Mouse (Mus musculus) intestine, embryonic 14.5 days (tissue): ENCODE results near the gene Gm48552. TPM values are rescaled to one million over a fixed set of nuclear protein-coding genes. Genes with fewer than 3 reads are reported as not detected.
A peak's percentile ranks its signal among the peaks of the same experiment; 100 is the strongest.

Experiments
- ATAC-seq: fragments of 200-750 bp; cut with Nextera tagmentation; replicated peaks from 2 replicates; pipeline ENCODE4 v1.8.0; 2017; ENCODE audit warnings: low read depth, moderate number of reproducible peaks, moderate TSS enrichment, moderate library complexity; ENCODE audit not compliant: low FRiP score, low TSS enrichment
- DNase-seq: peaks from one replicate; pipeline ENCODE4 v3.0.0-alpha.2; 2018; ENCODE audit warnings: low spot score
- H3K27ac ChIP-seq: fragments of 300-500 bp; sonication (generic); 2 replicates; pipeline ENCODE4 v1.5.1; 2014; ENCODE audit warnings: low read depth, mild to moderate bottlenecking, control low read depth
- H3K27me3 ChIP-seq: fragments of 300-500 bp; sonication (generic); replicated peaks from 2 replicates; pipeline ENCODE4 v1.6.1; 2014; ENCODE audit warnings: low read length, control low read depth; ENCODE audit not compliant: control insufficient read depth, insufficient read depth
- H3K36me3 ChIP-seq: fragments of 300-500 bp; sonication (generic); 2 replicates; pipeline ENCODE4 v1.6.1; 2014; ENCODE audit warnings: low read length, control low read depth; ENCODE audit not compliant: control insufficient read depth, insufficient read depth
- H3K4me1 ChIP-seq: fragments of 300-500 bp; sonication (generic); replicated peaks from 2 replicates; pipeline ENCODE4 v1.6.1; 2014; ENCODE audit warnings: low read length, control low read depth, mixed read lengths; ENCODE audit not compliant: control insufficient read depth, insufficient read depth
- H3K4me2 ChIP-seq: fragments of 300-500 bp; sonication (generic); 2 replicates; pipeline ENCODE4 v1.6.1; 2014; ENCODE audit warnings: low read length
- H3K4me3 ChIP-seq: fragments of 300-500 bp; sonication (generic); 2 replicates; pipeline ENCODE4 v1.5.1; 2014; ENCODE audit warnings: low read depth, low read length, control low read depth, mixed read lengths
- H3K9ac ChIP-seq: fragments of 300-500 bp; sonication (generic); 2 replicates; pipeline ENCODE4 v1.6.1; 2014; ENCODE audit warnings: mild to moderate bottlenecking, low read length
- H3K9me3 ChIP-seq: fragments of 300-500 bp; sonication (generic); 2 replicates; pipeline ENCODE4 v1.6.1; 2016; ENCODE audit warnings: low read length, control low read depth; ENCODE audit not compliant: control insufficient read depth
- WGBS: fragments of 180-500 bp; shearing (Covaris S2); extraction: QIAGEN DNeasy Blood & Tissue Kit; methylation state at CpG from one replicate; pipeline ENCODE4 v1.1.7; 2014; 5-methylcytosine and 5-hydroxymethylcytosine counted together
- polyA plus RNA-seq: library from polyadenylated mRNA; unstranded; fragments of >200 nt; fragmentation: Nextera tagmentation; extraction: Ambion mirVana; gene quantifications from 2 replicates; pipeline ENCODE4 v1.2.1, GENCODE M21; 2014

Gm48552 gene
- polyA plus RNA-seq, 1 experiment from 2014 or later: 0.37 TPM

DNA sequence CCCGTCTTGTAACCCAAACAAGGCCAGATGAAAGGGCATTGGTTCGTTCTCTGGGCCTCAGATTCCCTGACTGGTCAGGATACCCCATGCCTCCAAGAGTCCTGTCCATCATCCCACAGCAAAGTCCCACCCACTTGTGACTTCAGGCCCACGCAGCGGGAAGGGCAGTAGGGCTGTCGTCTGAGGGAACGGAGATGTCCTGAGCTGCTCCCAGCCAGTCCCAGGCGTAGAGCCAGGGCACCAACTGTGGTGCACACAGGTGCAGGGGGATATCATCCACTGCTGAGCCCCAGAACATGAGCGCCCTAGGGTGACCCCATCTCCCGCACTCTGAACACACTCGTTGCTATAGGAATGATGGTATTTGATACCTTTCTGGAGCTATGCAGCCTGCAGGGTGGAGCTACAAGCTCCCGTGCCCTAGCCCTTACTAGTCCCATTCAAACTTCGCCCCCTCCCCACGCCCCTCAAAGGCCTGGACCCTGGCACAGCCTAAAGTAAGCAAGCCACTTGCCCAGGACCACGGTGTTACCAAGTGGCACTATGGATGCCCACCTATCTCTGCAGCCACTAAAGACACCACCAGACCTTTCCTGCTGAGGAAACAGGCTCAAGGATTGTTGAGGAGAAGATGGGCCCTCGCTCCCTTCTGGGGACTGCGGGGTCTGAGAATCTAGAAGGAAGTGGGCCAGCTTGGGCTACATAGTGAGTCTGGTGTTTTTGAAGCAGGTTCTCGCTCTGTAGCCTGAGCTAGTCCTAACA lies 26.9 kb downstream of the Gm48552 start:
- Histone ChIP-seq H3K4me2 (no peak overlapping the region), H3K36me3 (peaks cover 13% of the 10 kb centered on the region; the same call in 1 of the 2 replicates), H3K9me3 (no peaks in the 10 kb centered on the region), H3K27me3 (no peaks in the 10 kb centered on the region), H3K4me3 (no peak overlapping the region), H3K4me1 (peaks cover 71% of the 10 kb centered on the region), H3K27ac (0 out of 2 replicates have a peak overlapping the region, but pooled peaks have one; percentile 17), H3K9ac (no peak overlapping the region)
- WGBS: 67% methylated on average over 17 of the region's 17 CpGs
- no peak for ATAC-seq
- DNase-seq: no peak

GRCm38 (mm10) chr10:81416581-81417226 lies 27.9 kb downstream of the Gm48552 start:
- peak; percentile 83 for DNase-seq
- H3K4me1 ChIP-seq: peaks cover 61% of the 10 kb centered on the region
- H3K9ac ChIP-seq: 0 out of 2 replicates have a peak overlapping the region, but pooled peaks have one; percentile 15
- 6% methylated on average over 19 of the region's 26 CpGs for WGBS
- peak overlapping the region; percentile 52 for H3K4me2 ChIP-seq
- peaks cover 13% of the 10 kb centered on the region; the same call in 1 of the 2 replicates for H3K36me3 ChIP-seq
- H3K27ac ChIP-seq: peak overlapping the region; percentile 52; the same call in 1 of the 2 replicates
- ATAC-seq: peak; percentile 65
- H3K4me3 ChIP-seq: peak overlapping the region; percentile 17
- H3K9me3 ChIP-seq: no peaks in the 10 kb centered on the region
- no peaks in the 10 kb centered on the region for H3K27me3 ChIP-seq

DNA sequence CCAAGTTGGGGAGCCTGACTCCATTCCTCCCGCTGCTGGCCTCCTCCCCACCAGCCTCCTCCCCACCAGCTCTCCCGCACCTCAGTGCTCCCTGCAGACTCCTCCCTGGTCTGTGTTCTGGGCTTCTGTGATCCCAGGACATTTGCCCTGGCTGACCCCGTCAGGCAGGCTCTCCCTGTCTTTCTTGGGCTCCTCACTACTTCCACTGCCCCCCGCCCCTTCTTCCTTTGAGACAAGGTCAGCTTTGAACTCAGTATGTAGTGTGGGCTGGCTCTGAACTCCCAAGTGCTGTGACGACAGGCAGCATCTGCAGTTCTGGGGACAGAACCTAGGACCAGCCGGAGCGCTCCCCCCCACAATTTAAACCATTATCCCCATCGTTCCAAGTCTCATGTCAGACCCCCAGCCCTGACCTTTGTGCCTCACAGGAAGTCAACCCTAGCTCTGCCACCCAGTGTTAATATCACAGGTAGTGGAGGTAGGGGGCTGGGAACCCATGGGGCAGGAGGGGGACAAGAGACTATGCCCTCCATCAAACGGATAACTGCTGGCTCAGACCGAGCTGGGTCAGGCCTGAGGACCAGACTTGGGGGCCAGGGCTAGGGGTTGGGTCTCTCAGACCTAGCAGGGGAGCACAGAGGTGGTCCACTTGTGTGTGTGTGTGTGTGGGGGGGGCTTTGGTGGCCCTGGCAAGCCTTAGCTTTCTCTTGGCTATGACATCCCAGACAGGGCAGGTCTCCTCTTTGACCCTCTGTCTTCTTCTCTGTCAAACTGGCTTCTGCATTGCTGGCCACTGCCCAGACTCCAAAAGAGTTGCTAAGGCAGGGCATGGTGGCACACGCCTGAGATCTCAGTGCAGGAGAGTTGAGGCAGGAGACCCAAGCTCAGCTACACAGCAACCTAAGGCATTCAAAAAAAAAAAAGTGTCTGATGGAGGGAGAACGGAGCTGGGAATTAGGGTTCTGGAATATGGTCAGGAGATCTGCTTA lies 28.7 kb downstream of the Gm48552 start:
- Histone ChIP-seq H3K9ac (no peak overlapping the region), H3K27ac (peak overlapping the region; percentile 52; the same call in 1 of the 2 replicates), H3K9me3 (no peaks in the 10 kb centered on the region), H3K4me1 (peaks cover 54% of the 10 kb centered on the region), H3K4me2 (peak overlapping the region; percentile 52), H3K36me3 (peaks cover 13% of the 10 kb centered on the region; the same call in 1 of the 2 replicates), H3K4me3 (peak overlapping the region; percentile 17), H3K27me3 (no peaks in the 10 kb centered on the region)
- DNase-seq (no peak), ATAC-seq (no peak)
- 55% methylated on average over 12 of the region's 12 CpGs for WGBS

GRCm38 (mm10) chr10:81418216-81419070 lies 29.6 kb downstream of the Gm48552 start:
- Histone ChIP-seq H3K4me2 (no peak overlapping the region), H3K27ac (no peak overlapping the region), H3K9me3 (no peaks in the 10 kb centered on the region), H3K9ac (no peak overlapping the region), H3K36me3 (peaks cover 13% of the 10 kb centered on the region; the same call in 1 of the 2 replicates), H3K4me1 (peaks cover 44% of the 10 kb centered on the region), H3K27me3 (no peaks in the 10 kb centered on the region), H3K4me3 (no peak overlapping the region)
- ATAC-seq: no peak
- WGBS: 57% methylated on average over 11 of the region's 11 CpGs
- DNase-seq: no peak

DNA sequence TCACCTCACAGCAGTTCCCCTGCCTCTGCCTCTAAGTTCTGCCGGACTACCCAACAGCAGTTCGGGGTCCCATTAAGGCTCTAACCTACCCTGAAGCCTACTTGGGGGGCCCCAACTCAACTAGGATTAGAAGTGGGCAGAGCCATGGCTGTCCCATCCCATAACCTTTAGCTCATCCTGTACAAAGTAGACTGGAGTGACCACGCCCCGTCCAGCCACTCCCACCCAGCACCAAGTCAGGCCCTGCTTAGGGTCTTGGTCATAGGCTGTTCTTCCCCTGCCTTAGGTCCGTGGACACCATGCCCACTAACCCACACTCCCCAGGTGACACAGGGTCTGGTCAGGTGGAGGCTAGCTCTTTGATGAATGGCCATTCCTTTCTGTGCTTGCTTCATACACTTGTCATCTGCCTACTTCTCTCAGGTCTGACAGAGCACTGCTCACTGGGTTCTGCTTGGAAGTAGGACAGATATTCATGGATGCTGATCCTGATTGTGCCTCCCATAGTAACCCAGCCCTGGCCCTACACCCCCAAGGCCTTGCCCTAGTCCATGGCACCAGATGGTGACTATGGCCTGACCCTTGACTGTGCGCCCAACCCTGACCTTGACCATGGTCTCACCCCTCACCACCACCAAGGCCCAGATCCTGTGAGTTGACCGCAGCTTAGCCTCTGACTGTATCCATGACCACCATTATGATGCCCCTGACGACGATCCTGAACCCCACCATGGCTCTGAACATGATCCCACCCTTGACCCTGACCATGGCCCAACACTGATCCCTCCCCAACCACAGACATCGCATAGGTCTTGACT lies 30.5 kb downstream of the Gm48552 start:
- Histone ChIP-seq H3K4me2 (no peak overlapping the region), H3K4me1 (peaks cover 42% of the 10 kb centered on the region), H3K9ac (no peak overlapping the region), H3K27me3 (no peaks in the 10 kb centered on the region), H3K4me3 (no peak overlapping the region), H3K36me3 (peaks cover 13% of the 10 kb centered on the region; the same call in 1 of the 2 replicates), H3K27ac (no peak overlapping the region), H3K9me3 (no peaks in the 10 kb centered on the region)
- DNase-seq (no peak), ATAC-seq (no peak)
- WGBS: 93% methylated on average over 10 of the region's 10 CpGs

DNA sequence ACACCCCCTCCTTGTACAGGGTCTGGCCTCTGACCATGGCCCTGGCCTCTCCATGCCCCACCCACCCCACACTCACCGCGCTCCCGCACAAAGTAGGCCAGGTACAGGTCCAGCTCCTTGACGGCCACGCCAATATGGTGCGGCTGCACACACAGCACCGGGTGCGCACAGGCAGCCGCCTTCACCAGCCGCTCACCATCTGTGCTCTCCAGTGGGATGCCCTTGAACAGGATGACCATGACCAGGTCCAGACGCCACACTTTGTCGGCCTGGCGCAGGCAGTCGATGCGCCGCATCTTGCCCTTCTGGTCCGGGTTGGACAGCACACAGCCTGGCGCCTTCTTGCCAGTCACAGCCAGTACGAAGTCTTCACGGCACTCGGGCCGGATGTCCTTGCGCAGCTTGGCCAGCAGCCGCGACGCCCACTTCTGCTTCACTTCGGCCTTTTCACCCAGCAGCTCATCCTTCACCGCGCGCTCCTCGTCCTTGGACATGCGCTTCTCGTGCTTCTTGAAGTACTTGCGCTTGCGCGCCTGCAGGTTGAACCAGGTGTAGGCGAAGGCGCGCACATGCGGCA lies 31.5 kb downstream of the Gm48552 start:
- H3K36me3 ChIP-seq: peaks cover 9% of the 10 kb centered on the region; the same call in 1 of the 2 replicates
- no peak overlapping the region for H3K4me3 ChIP-seq
- H3K9me3 ChIP-seq: no peaks in the 10 kb centered on the region
- no peak overlapping the region for H3K4me2 ChIP-seq
- 88% methylated on average over 40 of the region's 40 CpGs for WGBS
- H3K27me3 ChIP-seq: no peaks in the 10 kb centered on the region; the same call in 1 of the 2 replicates
- H3K27ac ChIP-seq: no peak overlapping the region
- H3K9ac ChIP-seq: no peak overlapping the region
- peaks cover 42% of the 10 kb centered on the region for H3K4me1 ChIP-seq
- ATAC-seq (no peak), DNase-seq (no peak)
